Mouse (Mus musculus) left cerebral cortex, adult 11 months (tissue): ENCODE measurements around the gene Lamtor4.

Experiments
- DNase-seq: peaks from one replicate; pipeline ENCODE4 v3.0.0; 2022; ENCODE audit warnings: low spot score

The Lamtor4 gene

GRCm38 (mm10) chr5:138299613-138300012, 44.3 kb downstream of the Lamtor4 start:
- no peak for DNase-seq
